Mouse (Mus musculus): ENCODE measurements around the gene 9530068E07Rik. TPM values are rescaled to one million over a fixed set of nuclear protein-coding genes. Genes with fewer than 3 reads are reported as not detected.

Gene 9530068E07Rik
- total and polyA plus RNA-seq, 3 experiments, result 102 to 153 (median 128) TPM

- TF ChIP-seq BHLHE40 (IDR thresholded peaks at IDR 0.05; ENCODE audit: low read depth, low read length) (peak; percentile 95), PAX5 (IDR thresholded peaks at IDR 0.05; ENCODE audit: low read length) (no peak), GABPA (IDR thresholded peaks at IDR 0.05; ENCODE audit: insufficient replicate concordance, low read depth, low read length) (no peak), HCFC1 (IDR thresholded peaks at IDR 0.05; ENCODE audit: low read depth, low read length) (no peak), NELFE (IDR thresholded peaks at IDR 0.05; ENCODE audit: low read depth, low read length) (no peak), EP300 (IDR thresholded peaks at IDR 0.05; ENCODE audit: low read length) (0 out of 2 replicates have a peak, but pooled peaks have one; percentile 28), JUN (IDR thresholded peaks at IDR 0.05; ENCODE audit: insufficient read depth, low read depth, low read length) (no peak), JUND (conservative IDR thresholded peaks at IDR 0.05; ENCODE audit: low read depth, low read length) (no peak), TBP (conservative IDR thresholded peaks at IDR 0.05; ENCODE audit: low read depth, low read length) (no peak), SIN3A (IDR thresholded peaks at IDR 0.05; ENCODE audit: low read length) (no peak; the same call in 1 of the 2 replicates)
Measured at GRCm38 (mm10) chr11:52359686-52360470, 36.4 kb upstream of the 9530068E07Rik start (continued).

- Histone ChIP-seq H3K4me2 (ENCODE audit: insufficient read depth, low read depth, poor library complexity, severe bottlenecking) (peak within 1 kb of the TSS; percentile 72), H3K27me3 (replicated peaks) (no peaks in the 10 kb centered on the region), H3K4me3 (replicated peaks in 1 of 3; ENCODE audit: low read depth in 2 of 3, low read length in 2 of 3, poor library complexity in 1 of 3) (peak within 1 kb of the TSS; percentile 80 to 86 (median 84)), H3K9ac (ENCODE audit: insufficient read depth, low read depth) (peak within 1 kb of the TSS; percentile 90), H3K79me2 (replicated peaks; ENCODE audit: control insufficient read depth, extremely low read depth, insufficient read depth, poor library complexity, severe bottlenecking) (peaks cover 33% of the 10 kb centered on the region), H3K36me3 (replicated peaks in 1 of 2; ENCODE audit: control insufficient read depth in 1 of 2, insufficient read depth in 1 of 2, low read length in 1 of 2) (peaks cover 2 to 17% of the 10 kb centered on the region in 2 experiments), H3K27ac (ENCODE audit: insufficient read depth, low read depth) (peak within 1 kb of the TSS; percentile 63), H3K4me1 (ENCODE audit: control insufficient read depth in 1 of 2, insufficient read depth in 2 of 2) (peaks cover 15 to 40% of the 10 kb centered on the region in 2 experiments), H3K9me3 (replicated peaks; ENCODE audit: low read length) (peaks cover 6% of the 10 kb centered on the region)
- dilution Hi-C loops (cut with MboI; ENCODE audit: extremely low pct_ligation_motif_present, extremely low pct_unique_long_range_greater_than_20kb, low sequenced_read_pairs), result no loop called here
- peak; percentile 83 for TF ChIP-seq TCF12 (IDR thresholded peaks at IDR 0.05; ENCODE audit: low read depth, low read length)
- TF ChIP-seq UBTF (IDR thresholded peaks at IDR 0.05; ENCODE audit: low read depth, low read length), result peak; percentile 97
- TF ChIP-seq ZKSCAN1 (IDR thresholded peaks at IDR 0.05; ENCODE audit: borderline replicate concordance, low read depth, low read length), result no peak
- peak; percentile 81 for TF ChIP-seq NRF1 (IDR thresholded peaks at IDR 0.05; ENCODE audit: low read depth, low read length)
- peak; percentile 95 for TF ChIP-seq NELFE (IDR thresholded peaks at IDR 0.05; ENCODE audit: low read depth, low read length)
- no peak for TF ChIP-seq ZNF384 (IDR thresholded peaks at IDR 0.05; ENCODE audit: low read depth, low read length)
- no peak for TF ChIP-seq GABPA (IDR thresholded peaks at IDR 0.05; ENCODE audit: insufficient replicate concordance, low read depth, low read length)
- TF ChIP-seq CHD1 (IDR thresholded peaks at IDR 0.05; ENCODE audit: low read depth, low read length), result no peak
- TF ChIP-seq MAX (IDR thresholded peaks at IDR 0.05; ENCODE audit: low read length), result peak; percentile 67
- TF ChIP-seq POLR2A (IDR thresholded peaks at IDR 0.05; ENCODE audit: low read depth, low read length), result peak; percentile 85
- TF ChIP-seq ETS1 (conservative IDR thresholded peaks at IDR 0.05; ENCODE audit: low read depth, low read length), result no peak
- peak; percentile 44; the same call in 1 of the 2 replicates for TF ChIP-seq KAT2A (IDR thresholded peaks at IDR 0.05; ENCODE audit: insufficient replicate concordance, low read length)
- TF ChIP-seq SMC3 (IDR thresholded peaks at IDR 0.05; ENCODE audit: low read depth, low read length), result no peak
- peak; percentile 87 for TF ChIP-seq ZMIZ1 (IDR thresholded peaks at IDR 0.05; ENCODE audit: low read depth, low read length)
- 0 out of 2 replicates have a peak, but pooled peaks have one; percentile 17 for TF ChIP-seq MAZ (IDR thresholded peaks at IDR 0.05; ENCODE audit: low read depth, low read length)
- no peak for TF ChIP-seq ZC3H11A (IDR thresholded peaks at IDR 0.05; ENCODE audit: low read depth, low read length)
- peak; percentile 92 for TF ChIP-seq MXI1 (IDR thresholded peaks at IDR 0.05; ENCODE audit: low read depth, low read length)
- TF ChIP-seq HCFC1 (IDR thresholded peaks at IDR 0.05; ENCODE audit: low read depth, low read length), result peak; percentile 40
- peak; percentile 0 for TF ChIP-seq MYC (IDR thresholded peaks at IDR 0.05; ENCODE audit: low read depth, low read length)
- 0 out of 2 replicates have a peak, but pooled peaks have one; percentile 50 for TF ChIP-seq TBP (conservative IDR thresholded peaks at IDR 0.05; ENCODE audit: low read depth, low read length)
- TF ChIP-seq ELF1 (IDR thresholded peaks at IDR 0.05; ENCODE audit: low read depth, low read length), result peak; percentile 54; the same call in 1 of the 2 replicates
- peak; percentile 72 for TF ChIP-seq SIN3A (IDR thresholded peaks at IDR 0.05; ENCODE audit: low read length)
- peak; percentile 81; the same call in 1 of the 2 replicates for TF ChIP-seq CHD2 (IDR thresholded peaks at IDR 0.05; ENCODE audit: low read length)
- TF ChIP-seq POLR2AphosphoS2 (IDR thresholded peaks at IDR 0.05; ENCODE audit: low read depth, low read length), result peak; percentile 74
- TF ChIP-seq BHLHE40 (IDR thresholded peaks at IDR 0.05; ENCODE audit: low read depth, low read length), result peak; percentile 40
- peak; percentile 16; the same call in 1 of the 2 replicates for TF ChIP-seq MEF2A (IDR thresholded peaks at IDR 0.05; ENCODE audit: borderline replicate concordance, low read depth, low read length)
- peak; percentile 81 for DNase-seq (ENCODE audit: extremely low read depth)
- in situ Hi-C loops (cut with MboI; ENCODE audit: low pct_ligation_motif_present, low pct_unique_long_range_greater_than_20kb, low sequenced_read_pairs), result no loop called here
Measured at GRCm38 (mm10) chr11:52360471-52361277, 35.6 kb upstream of the 9530068E07Rik start, which contains the start of gene Vdac1. TSS of gene Vdac1 (plus strand) at chr11:52360860.
